Mouse (Mus musculus) liver, adult 2 months (tissue): ENCODE results near the gene Olfr354. TPM values are rescaled to one million over a fixed set of nuclear protein-coding genes. Genes with fewer than 3 reads are reported as not detected.

ENCODE experiments used
- DNase-seq: peaks from one replicate; pipeline ENCODE4 v3.0.0-alpha.2; 2011; ENCODE audit warnings: low read depth, low spot score; ENCODE audit errors: extremely low read depth
- H3K27ac ChIP-seq: fragments of 200-500 bp; replicated peaks from 2 replicates; pipeline ENCODE4 v1.5.1; 2012; ENCODE audit warnings: low read depth, mild to moderate bottlenecking, control low read depth, inconsistent platforms, low read length; ENCODE audit not compliant: insufficient read depth
- H3K27me3 ChIP-seq: fragments of 200-500 bp; 2 replicates; pipeline ENCODE4 v1.6.1; 2012; ENCODE audit warnings: mild to moderate bottlenecking, moderate library complexity, low read length, inconsistent platforms; ENCODE audit not compliant: control insufficient read depth, insufficient read depth
- H3K36me3 ChIP-seq: fragments of 200-500 bp; 2 replicates; pipeline ENCODE4 v1.6.1; 2012; ENCODE audit warnings: low read length, inconsistent platforms; ENCODE audit not compliant: control insufficient read depth, insufficient read depth
- H3K4me1 ChIP-seq: fragments of 200-500 bp; 2 replicates; pipeline ENCODE4 v1.6.1; 2011; ENCODE audit warnings: low read length; ENCODE audit not compliant: control insufficient read depth, insufficient read depth
- H3K4me3 ChIP-seq: fragments of 200-500 bp; 2 replicates; pipeline ENCODE4 v1.5.1; 2011; ENCODE audit warnings: low read depth, mild to moderate bottlenecking, control low read depth, low read length, moderate library complexity; ENCODE audit not compliant: insufficient read depth
- H3K79me2 ChIP-seq: fragments of 200-500 bp; 2 replicates; pipeline ENCODE4 v1.6.1; 2012; ENCODE audit warnings: inconsistent platforms, mild to moderate bottlenecking, low read length, moderate library complexity; ENCODE audit not compliant: control insufficient read depth, insufficient read depth
- H3K9ac ChIP-seq: fragments of 200-500 bp; 2 replicates; pipeline ENCODE4 v1.6.1; 2012; ENCODE audit warnings: low read depth, mild to moderate bottlenecking, control low read depth, inconsistent platforms, low read length
- CTCF ChIP-seq: fragments of 200-500 bp; IDR thresholded peaks from 2 replicates; pipeline ENCODE4 v1.5.1; 2011; ENCODE audit warnings: low read depth, low read length, control low read depth
- POLR2A ChIP-seq: fragments of 200-500 bp; IDR thresholded peaks from 2 replicates; pipeline ENCODE4 v1.6.1; 2011; ENCODE audit warnings: low read length, control low read depth; ENCODE audit not compliant: insufficient read depth; ENCODE audit errors: extremely low read depth
- WGBS: fragments of 180-500 bp; shearing (Covaris S2); methylation state at CpG from one replicate; pipeline ENCODE4 v1.1.7; 2018; 5-methylcytosine and 5-hydroxymethylcytosine counted together
- polyA plus RNA-seq: library from polyadenylated mRNA; depleted of rRNA; stranded (reverse); fragments of >200 nt; gene quantifications from 2 replicates; pipeline ENCODE4 v1.2.3, GENCODE M21; 2012; rRNA removed
- total RNA-seq: library from RNA; depleted of rRNA; stranded (reverse); fragments of >200 nt; gene quantifications from 2 replicates; pipeline ENCODE4 v1.2.3, GENCODE M21; 2014; rRNA removed

Olfr354 gene
- total and polyA plus RNA-seq, 2 experiments: not detected

DNA sequence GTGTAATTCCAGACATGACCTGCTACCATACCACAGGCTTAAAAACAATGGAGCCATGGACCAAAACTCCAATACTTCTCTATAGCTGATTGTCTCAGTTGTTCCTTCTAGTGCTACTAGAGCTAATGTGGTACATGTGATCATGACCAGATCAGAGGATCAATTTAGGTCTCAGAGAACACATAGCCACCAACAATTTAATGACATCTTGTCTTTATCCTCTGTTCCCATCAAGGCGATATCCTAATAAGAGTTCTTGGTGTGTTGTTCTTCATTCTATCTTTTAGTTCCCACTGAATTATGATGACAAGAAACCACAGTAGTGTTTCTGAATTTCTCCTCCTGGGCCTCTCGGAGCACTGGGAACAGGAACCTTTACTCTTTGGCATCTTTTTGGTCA lies 31.3 kb downstream of the Olfr354 start, which contains the start of gene Olfr356:
Gene Olfr356, plus strand, starts transcription at position 301 of the 400 bp plus-strand sequence.
- no peaks in the 10 kb centered on the region for H3K36me3 ChIP-seq
- H3K4me3 ChIP-seq: no peak within 1 kb of the TSS
- TF ChIP-seq POLR2A: no peak
- TF ChIP-seq CTCF: no peak
- H3K79me2 ChIP-seq: no peaks in the 10 kb centered on the region
- H3K27ac ChIP-seq: no peak within 1 kb of the TSS
- no peak within 1 kb of the TSS for H3K9ac ChIP-seq
- H3K4me1 ChIP-seq: no peaks in the 10 kb centered on the region
- no peaks in the 10 kb centered on the region for H3K27me3 ChIP-seq
- WGBS: 82% methylated on average over 2 of the region's 2 CpGs
- DNase-seq: no peak

Other genes with a start within 250 kb of the Olfr354 start
- not detected in 2 replicates for gene Olfr346, start 219.9 kb upstream of the Olfr354 start, total RNA-seq
- gene Olfr346, start 219.9 kb upstream of the Olfr354 start, polyA plus RNA-seq: not detected in 2 replicates
- not detected in 2 replicates for gene Olfr347, start 173.8 kb upstream of the Olfr354 start, total RNA-seq
- gene Olfr347, start 173.8 kb upstream of the Olfr354 start, polyA plus RNA-seq: not detected in 2 replicates
- not detected in 2 replicates for gene Olfr348, start 121.4 kb upstream of the Olfr354 start, total RNA-seq
- not detected in 2 replicates for gene Olfr348, start 121.4 kb upstream of the Olfr354 start, polyA plus RNA-seq
- gene Olfr50, start 115.1 kb upstream of the Olfr354 start, total RNA-seq: not detected in 2 replicates
- gene Olfr50, start 115.1 kb upstream of the Olfr354 start, polyA plus RNA-seq: not detected in 2 replicates
- not detected in 2 replicates for gene Olfr3, start 88.6 kb upstream of the Olfr354 start, total RNA-seq
- not detected in 2 replicates for gene Olfr3, start 88.6 kb upstream of the Olfr354 start, polyA plus RNA-seq
- not detected in 2 replicates for gene Olfr350, start 59.4 kb upstream of the Olfr354 start, total RNA-seq
- gene Olfr350, start 59.4 kb upstream of the Olfr354 start, polyA plus RNA-seq: not detected in 2 replicates
- gene Olfr351, start 43.0 kb upstream of the Olfr354 start, total RNA-seq: not detected in 2 replicates
- gene Olfr351, start 43.0 kb upstream of the Olfr354 start, polyA plus RNA-seq: not detected in 2 replicates
- gene Olfr352, start 37.2 kb upstream of the Olfr354 start, total RNA-seq: not detected in 2 replicates
- gene Olfr352, start 37.2 kb upstream of the Olfr354 start, polyA plus RNA-seq: not detected in 2 replicates
- gene Olfr353, start 12.7 kb upstream of the Olfr354 start, total RNA-seq: not detected in 2 replicates
- gene Olfr353, start 12.7 kb upstream of the Olfr354 start, polyA plus RNA-seq: not detected in 2 replicates
- gene Olfr355, start 23.2 kb downstream of the Olfr354 start, total RNA-seq: not detected in 2 replicates
- not detected in 2 replicates for gene Olfr355, start 23.2 kb downstream of the Olfr354 start, polyA plus RNA-seq
- gene Olfr356, start 31.4 kb downstream of the Olfr354 start, total RNA-seq: not detected in 2 replicates
- not detected in 2 replicates for gene Olfr356, start 31.4 kb downstream of the Olfr354 start, polyA plus RNA-seq
- gene Olfr357, start 88.1 kb downstream of the Olfr354 start, total RNA-seq: not detected in 2 replicates
- not detected in 2 replicates for gene Olfr357, start 88.1 kb downstream of the Olfr354 start, polyA plus RNA-seq
- gene Olfr358, start 103.7 kb downstream of the Olfr354 start, total RNA-seq: not detected in 2 replicates
- gene Olfr358, start 103.7 kb downstream of the Olfr354 start, polyA plus RNA-seq: not detected in 2 replicates
- gene Olfr360, start 160.1 kb downstream of the Olfr354 start, total RNA-seq: not detected in 2 replicates
- gene Olfr360, start 160.1 kb downstream of the Olfr354 start, polyA plus RNA-seq: not detected in 2 replicates
- gene Olfr361, start 183.6 kb downstream of the Olfr354 start, total RNA-seq: not detected in 2 replicates
- gene Olfr361, start 183.6 kb downstream of the Olfr354 start, polyA plus RNA-seq: not detected in 2 replicates
- gene Olfr362, start 212.2 kb downstream of the Olfr354 start, total RNA-seq: not detected in 2 replicates
- gene Olfr362, start 212.2 kb downstream of the Olfr354 start, polyA plus RNA-seq: not detected in 2 replicates
- gene Olfr364-ps1, start 233.6 kb downstream of the Olfr354 start, total RNA-seq: not detected in 2 replicates
- gene Olfr364-ps1, start 233.6 kb downstream of the Olfr354 start, polyA plus RNA-seq: not detected in 2 replicates